Mouse (Mus musculus): Measurements from ENCODE around the gene Mgp. TPM values are rescaled to one million over a fixed set of nuclear protein-coding genes. Genes with fewer than 3 reads are reported as not detected.
A peak's percentile ranks its signal among the peaks of the same experiment; 100 is the strongest.

Mgp gene
- polyA plus RNA-seq, 1 experiment: not detected

GRCm38 (mm10) chr6:136868921-136869320, 6.7 kb downstream of the Mgp start:
- no peak for TF ChIP-seq GATA1 (IDR thresholded peaks at IDR 0.05; ENCODE audit: low read length)

GRCm38 (mm10) chr6:136866150-136866549, 9.5 kb downstream of the Mgp start:
- no peak for TF ChIP-seq GATA1 (IDR thresholded peaks at IDR 0.05; ENCODE audit: low read length)

DNA sequence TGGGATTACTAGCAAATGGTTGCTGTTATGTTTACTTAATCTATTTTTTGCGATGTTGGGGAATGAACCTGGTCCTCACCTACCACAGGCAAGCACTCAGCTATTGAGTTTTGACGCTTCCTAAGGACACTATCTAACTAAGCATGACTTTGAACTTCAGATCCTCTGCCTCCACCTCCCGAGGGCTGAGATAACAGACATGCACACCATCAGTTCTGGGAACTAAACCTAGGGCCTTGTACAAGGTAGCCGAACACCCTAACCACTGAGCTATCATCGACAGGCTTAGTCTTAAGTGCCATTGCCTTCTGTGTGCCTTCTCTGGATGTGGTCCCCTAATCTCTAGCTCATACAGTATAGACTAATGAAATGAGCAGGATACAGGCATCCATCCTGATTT, 10.3 kb downstream of the Mgp start:
- no peak for TF ChIP-seq GATA1 (IDR thresholded peaks at IDR 0.05; ENCODE audit: low read length)

- TF ChIP-seq GATA1 (IDR thresholded peaks at IDR 0.05; ENCODE audit: low read length): no peak
These were observed 14.6 kb downstream of the Mgp start for GRCm38 (mm10) chr6:136861020-136861419.

- TF ChIP-seq GATA1 (IDR thresholded peaks at IDR 0.05; ENCODE audit: low read length): no peak
These were observed 17.2 kb downstream of the Mgp start for GRCm38 (mm10) chr6:136858420-136858819.

GRCm38 (mm10) chr6:136857873-136858260, 17.8 kb downstream of the Mgp start:
- TF ChIP-seq GATA1 (IDR thresholded peaks at IDR 0.05; ENCODE audit: low read length): no peak

DNA sequence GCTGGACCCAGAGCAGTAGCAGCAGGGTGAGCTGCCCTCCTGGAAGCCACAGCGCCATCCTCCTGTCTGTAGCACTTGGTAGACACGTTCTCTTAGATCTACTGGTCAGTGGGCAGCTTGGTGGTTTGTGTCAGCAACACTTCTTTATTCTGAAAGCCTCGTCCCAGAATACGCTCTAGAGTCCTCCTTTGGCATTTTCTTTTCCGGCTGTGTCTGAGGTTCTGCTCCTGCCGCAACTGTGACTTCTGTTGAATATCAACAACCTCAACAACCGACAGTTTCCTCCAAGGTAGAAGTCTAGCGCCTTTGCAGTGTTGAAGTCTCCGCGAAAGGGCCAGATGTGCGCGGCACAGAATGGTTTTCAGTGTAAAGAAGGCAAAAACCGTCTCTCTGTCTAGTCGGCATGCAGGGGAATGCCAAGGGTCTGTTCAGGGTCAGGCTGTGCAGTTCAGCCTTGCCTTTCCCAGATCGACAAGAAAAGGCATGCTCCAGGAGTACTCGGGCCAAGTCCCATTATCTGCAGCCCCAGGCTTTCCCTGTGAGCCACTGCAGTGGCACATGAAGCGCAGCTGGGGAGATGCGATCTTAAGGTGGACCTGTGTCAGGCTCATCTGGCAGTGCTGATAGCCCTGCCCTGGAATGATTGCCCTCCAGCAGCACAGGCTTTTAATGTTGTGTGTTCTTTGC, 18.3 kb downstream of the Mgp start, which contains the start of gene Art4:
Gene Art4 (minus strand): TSS at position 548 of the 687 bp plus-strand sequence.
- peak; percentile 99 for TF ChIP-seq GATA1 (IDR thresholded peaks at IDR 0.05; ENCODE audit: low read length)

- TF ChIP-seq GATA1 (IDR thresholded peaks at IDR 0.05; ENCODE audit: low read length): no peak
These were observed 19.5 kb downstream of the Mgp start for GRCm38 (mm10) chr6:136856071-136856636.

- no peak for TF ChIP-seq GATA1 (IDR thresholded peaks at IDR 0.05; ENCODE audit: low read length)
These were observed 20.4 kb downstream of the Mgp start for GRCm38 (mm10) chr6:136855183-136855582.

DNA sequence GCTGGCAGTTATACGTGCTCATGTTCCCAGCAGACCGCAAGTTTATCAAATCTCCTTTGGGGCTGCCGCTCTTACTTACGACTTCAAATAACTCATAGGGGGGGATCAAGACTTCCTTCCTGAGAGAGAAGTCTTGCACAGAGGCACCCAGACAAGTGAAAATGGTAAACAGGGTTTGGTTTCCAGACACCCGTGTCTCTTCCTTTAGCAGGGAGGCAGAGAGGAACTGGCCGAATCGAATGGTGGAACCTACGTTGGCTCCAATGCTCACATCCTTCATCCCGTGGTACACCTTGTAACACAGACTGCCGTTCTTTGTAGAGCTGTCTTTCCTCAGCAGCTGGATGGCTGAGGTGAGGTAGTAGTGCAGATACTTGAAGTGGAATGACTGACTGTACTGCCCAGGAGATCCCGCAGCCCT, 21.3 kb downstream of the Mgp start:
- no peak for TF ChIP-seq GATA1 (IDR thresholded peaks at IDR 0.05; ENCODE audit: low read length)

DNA sequence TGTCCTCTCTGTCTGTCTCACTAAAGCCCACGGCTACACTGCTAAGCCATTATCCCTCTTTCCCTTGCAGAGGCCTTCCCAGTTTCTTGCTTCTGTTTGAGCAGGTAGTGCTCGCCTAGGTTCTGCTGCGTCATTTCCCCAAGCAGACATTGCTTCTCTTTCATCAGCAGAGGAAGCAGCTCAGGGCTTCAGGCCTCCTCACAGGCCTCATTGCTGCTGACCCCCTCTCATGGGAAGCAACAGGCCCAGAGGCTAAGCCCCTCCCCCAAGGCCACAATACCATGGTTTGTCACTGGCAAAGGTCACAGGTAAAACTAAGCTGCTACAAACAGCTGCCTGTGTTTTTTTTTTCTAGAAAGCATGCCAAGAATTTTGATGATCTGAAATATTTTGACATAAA, 22.9 kb downstream of the Mgp start:
- TF ChIP-seq GATA1 (IDR thresholded peaks at IDR 0.05; ENCODE audit: low read length): no peak

DNA sequence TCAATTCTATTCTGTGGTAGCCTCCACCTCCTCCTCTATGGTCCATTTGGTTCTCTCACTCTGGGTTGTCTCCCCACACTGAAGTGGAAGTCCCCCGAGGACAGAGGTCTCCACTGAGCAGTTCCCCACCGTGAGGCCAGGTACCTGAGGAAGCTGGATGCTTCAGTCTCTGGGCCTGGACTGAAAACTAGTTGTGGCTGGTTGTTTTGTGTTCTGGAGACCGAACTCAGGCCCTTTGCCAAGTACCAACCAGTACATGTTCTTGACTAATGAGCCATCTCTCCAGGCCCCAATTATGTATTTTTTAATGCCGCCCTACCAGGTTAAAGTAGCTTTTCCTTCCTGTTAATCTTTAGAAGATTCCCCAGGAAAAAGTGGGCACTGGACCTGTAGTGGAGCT, 23.3 kb downstream of the Mgp start:
- no peak for TF ChIP-seq GATA1 (IDR thresholded peaks at IDR 0.05; ENCODE audit: low read length)

DNA sequence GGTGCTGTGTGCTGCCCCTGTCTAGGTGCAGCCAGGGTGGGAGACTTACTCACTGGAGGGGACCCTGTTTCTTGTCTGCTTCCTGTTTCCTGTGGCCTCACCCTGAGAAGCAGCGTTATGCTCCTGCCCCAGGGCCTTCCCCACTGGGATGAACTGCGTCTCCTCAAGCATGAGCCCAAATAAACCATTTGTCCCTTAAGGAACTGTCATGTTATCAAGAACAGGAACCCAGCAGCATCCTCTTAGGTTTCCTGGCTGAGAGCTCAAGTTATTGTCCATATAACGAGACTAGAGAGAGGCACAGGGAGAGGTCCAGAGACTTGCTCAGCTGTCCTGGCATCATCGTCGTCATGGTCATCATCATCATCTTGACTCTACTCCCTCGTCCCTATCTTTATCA, 25.4 kb downstream of the Mgp start:
- TF ChIP-seq GATA1 (IDR thresholded peaks at IDR 0.05; ENCODE audit: low read length): no peak

- no peak for TF ChIP-seq GATA1 (IDR thresholded peaks at IDR 0.05; ENCODE audit: low read length)
These were observed 26.7 kb downstream of the Mgp start for GRCm38 (mm10) chr6:136848971-136849370.

DNA sequence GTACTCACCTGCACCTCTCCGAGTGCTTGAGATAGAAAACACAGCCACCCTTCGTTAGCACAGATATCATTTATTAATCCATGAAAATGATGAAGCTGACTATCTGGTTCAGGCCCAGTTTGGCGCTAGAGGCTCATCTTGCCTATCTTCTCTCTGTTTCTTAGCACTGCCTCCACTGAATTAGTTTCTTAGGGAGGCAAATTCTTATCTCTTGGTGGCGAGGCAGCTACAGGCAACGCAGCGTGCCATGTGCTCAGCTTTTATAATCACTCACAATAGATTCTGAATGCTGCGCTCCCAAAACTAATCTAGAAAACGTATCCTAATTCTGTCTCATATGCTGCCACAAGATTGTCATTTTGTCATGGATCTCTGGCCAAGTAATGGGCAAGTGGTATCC, 27.2 kb downstream of the Mgp start:
- TF ChIP-seq GATA1 (IDR thresholded peaks at IDR 0.05; ENCODE audit: low read length): peak; percentile 10

DNA sequence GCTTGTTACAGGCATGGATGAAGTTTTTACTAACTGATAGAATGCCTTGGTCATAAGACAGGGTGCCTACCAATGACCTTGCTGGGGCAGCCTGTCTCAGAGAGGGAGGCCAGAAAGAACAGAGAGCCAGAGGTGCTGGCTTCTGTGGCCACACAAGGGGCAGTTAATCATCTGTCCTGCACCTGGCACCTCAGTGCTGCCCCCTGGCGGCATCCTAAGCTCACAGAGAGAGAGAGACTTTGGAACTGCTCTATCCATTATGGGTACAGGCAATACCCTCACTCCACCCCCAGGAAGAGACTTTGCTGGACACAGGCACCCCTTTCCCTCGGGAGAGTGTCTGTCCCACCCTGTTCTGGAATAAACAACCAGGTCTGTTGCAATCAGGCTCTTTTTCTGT, 27.8 kb downstream of the Mgp start:
- TF ChIP-seq GATA1 (IDR thresholded peaks at IDR 0.05; ENCODE audit: low read length): no peak

GRCm38 (mm10) chr6:136847267-136847666, 28.4 kb downstream of the Mgp start:
- TF ChIP-seq GATA1 (IDR thresholded peaks at IDR 0.05; ENCODE audit: low read length): no peak
